Mouse (Mus musculus): Measurements from ENCODE around the gene Ddb1.

GRCm38 (mm10) chr19:10599648-10600047 is 5.5 kb upstream of the Ddb1 start:
- TF ChIP-seq CTCF (IDR thresholded peaks at IDR 0.05; ENCODE audit: low read depth) (no peak), EP300 (IDR thresholded peaks at IDR 0.05; ENCODE audit: low read depth) (no peak)
